Mouse (Mus musculus): ENCODE data around the gene Vmac.

GRCm38 (mm10) chr17:56723419-56724161 is 5.8 kb upstream of the Vmac start:
- TF ChIP-seq CHD2 (IDR thresholded peaks at IDR 0.05; ENCODE audit: low read depth, low read length) (no peak), ZNF384 (IDR thresholded peaks at IDR 0.05; ENCODE audit: low read depth, low read length) (no peak)
